Mouse (Mus musculus): ENCODE results near the gene Pigr. TPM values are rescaled to one million over a fixed set of nuclear protein-coding genes. Genes with fewer than 3 reads are reported as not detected.

The Pigr gene
- polyA plus RNA-seq, 1 experiment from 2014 or later, result 0.48 TPM

GRCm38 (mm10) chr1:130821149-130821471 is 5.4 kb upstream of the Pigr start:
- no peak overlapping the region for H3K4me2 ChIP-seq (ENCODE audit: low read depth, low read length)
- no peak overlapping the region for H3K9ac ChIP-seq (ENCODE audit: low read depth, low read length)
- H3K27me3 ChIP-seq (ENCODE audit: control insufficient read depth, insufficient read depth, low read depth, low read length), result no peaks in the 10 kb centered on the region
- no peaks in the 10 kb centered on the region for H3K9me3 ChIP-seq (replicated peaks; ENCODE audit: control insufficient read depth, low read length)
- ATAC-seq (ENCODE audit: low read depth), result no peak
- H3K27ac ChIP-seq (ENCODE audit: low read length), result peak overlapping the region; percentile 69
- H3K4me3 ChIP-seq (ENCODE audit: low read depth, low read length), result no peak overlapping the region
- H3K4me1 ChIP-seq (ENCODE audit: control insufficient read depth, low read depth, low read length), result peaks cover 2% of the 10 kb centered on the region; the same call in 1 of the 2 replicates
- H3K36me3 ChIP-seq (ENCODE audit: control insufficient read depth, insufficient read depth), result no peaks in the 10 kb centered on the region
- WGBS (ENCODE audit: insufficient replicate concordance), result 78% methylated on average over 2 of the region's 2 CpGs

- Histone ChIP-seq H3K4me3 (ENCODE audit: low read depth, low read length) (no peak overlapping the region), H3K36me3 (ENCODE audit: control insufficient read depth, insufficient read depth) (no peaks in the 10 kb centered on the region), H3K27me3 (ENCODE audit: control insufficient read depth, insufficient read depth, low read depth, low read length) (no peaks in the 10 kb centered on the region), H3K4me2 (ENCODE audit: low read depth, low read length) (no peak overlapping the region), H3K27ac (ENCODE audit: low read length) (peak overlapping the region; percentile 76), H3K4me1 (ENCODE audit: control insufficient read depth, low read depth, low read length) (peaks cover 2% of the 10 kb centered on the region; the same call in 1 of the 2 replicates), H3K9me3 (replicated peaks; ENCODE audit: control insufficient read depth, low read length) (no peaks in the 10 kb centered on the region), H3K9ac (ENCODE audit: low read depth, low read length) (no peak overlapping the region)
- ATAC-seq (ENCODE audit: low read depth), result peak; percentile 86
- WGBS (ENCODE audit: insufficient replicate concordance), result 52% methylated on average over 9 of the region's 9 CpGs
These were observed 4.4 kb upstream of the Pigr start for GRCm38 (mm10) chr1:130821911-130822625.

GRCm38 (mm10) chr1:130828656-130829055 is 2.2 kb downstream of the Pigr start:
- Histone ChIP-seq H3K27ac (ENCODE audit: low read length) (no peak overlapping the region), H3K4me2 (ENCODE audit: low read depth, low read length) (no peak overlapping the region), H3K4me1 (ENCODE audit: control insufficient read depth, low read depth, low read length) (0 out of 2 replicates have a peak, but pooled peaks cover 3% of the 10 kb centered on the region), H3K27me3 (ENCODE audit: control insufficient read depth, insufficient read depth, low read depth, low read length) (no peaks in the 10 kb centered on the region), H3K9ac (ENCODE audit: low read depth, low read length) (no peak overlapping the region), H3K9me3 (replicated peaks; ENCODE audit: control insufficient read depth, low read length) (no peaks in the 10 kb centered on the region), H3K4me3 (ENCODE audit: low read depth, low read length) (no peak overlapping the region), H3K36me3 (ENCODE audit: control insufficient read depth, insufficient read depth) (no peaks in the 10 kb centered on the region)
- ATAC-seq (ENCODE audit: low read depth), result no peak
- 64% methylated on average over 4 of the region's 4 CpGs for WGBS (ENCODE audit: insufficient replicate concordance)

GRCm38 (mm10) chr1:130829906-130830830 is 3.7 kb downstream of the Pigr start:
- Histone ChIP-seq H3K27me3 (ENCODE audit: control insufficient read depth, insufficient read depth, low read depth, low read length) (no peaks in the 10 kb centered on the region), H3K4me2 (ENCODE audit: low read depth, low read length) (no peak overlapping the region), H3K36me3 (ENCODE audit: control insufficient read depth, insufficient read depth) (no peaks in the 10 kb centered on the region), H3K4me1 (ENCODE audit: control insufficient read depth, low read depth, low read length) (0 out of 2 replicates have a peak, but pooled peaks cover 3% of the 10 kb centered on the region), H3K4me3 (ENCODE audit: low read depth, low read length) (no peak overlapping the region), H3K9me3 (replicated peaks; ENCODE audit: control insufficient read depth, low read length) (no peaks in the 10 kb centered on the region), H3K27ac (ENCODE audit: low read length) (no peak overlapping the region), H3K9ac (ENCODE audit: low read depth, low read length) (no peak overlapping the region)
- WGBS (ENCODE audit: insufficient replicate concordance), result 37% methylated on average over 8 of the region's 8 CpGs
- no peak for ATAC-seq (ENCODE audit: low read depth)

GRCm38 (mm10) chr1:130832230-130833149 is 6.0 kb downstream of the Pigr start:
- Histone ChIP-seq H3K4me1 (ENCODE audit: control insufficient read depth, low read depth, low read length) (0 out of 2 replicates have a peak, but pooled peaks cover 3% of the 10 kb centered on the region), H3K4me3 (ENCODE audit: low read depth, low read length) (no peak overlapping the region), H3K27ac (ENCODE audit: low read length) (no peak overlapping the region), H3K4me2 (ENCODE audit: low read depth, low read length) (no peak overlapping the region), H3K27me3 (ENCODE audit: control insufficient read depth, insufficient read depth, low read depth, low read length) (no peaks in the 10 kb centered on the region), H3K36me3 (ENCODE audit: control insufficient read depth, insufficient read depth) (no peaks in the 10 kb centered on the region), H3K9ac (ENCODE audit: low read depth, low read length) (no peak overlapping the region), H3K9me3 (replicated peaks; ENCODE audit: control insufficient read depth, low read length) (no peaks in the 10 kb centered on the region)
- WGBS (ENCODE audit: insufficient replicate concordance), result 52% methylated on average over 5 of the region's 5 CpGs
- no peak for ATAC-seq (ENCODE audit: low read depth)

GRCm38 (mm10) chr1:130835161-130835936 is 8.9 kb downstream of the Pigr start:
- no peaks in the 10 kb centered on the region for H3K36me3 ChIP-seq (ENCODE audit: control insufficient read depth, insufficient read depth)
- 52% methylated on average over 6 of the region's 6 CpGs for WGBS (ENCODE audit: insufficient replicate concordance)
- no peak overlapping the region for H3K4me3 ChIP-seq (ENCODE audit: low read depth, low read length)
- no peaks in the 10 kb centered on the region for H3K9me3 ChIP-seq (replicated peaks; ENCODE audit: control insufficient read depth, low read length)
- ATAC-seq (ENCODE audit: low read depth), result peak; percentile 67
- no peak overlapping the region for H3K4me2 ChIP-seq (ENCODE audit: low read depth, low read length)
- no peak overlapping the region for H3K9ac ChIP-seq (ENCODE audit: low read depth, low read length)
- H3K4me1 ChIP-seq (ENCODE audit: control insufficient read depth, low read depth, low read length), result no peaks in the 10 kb centered on the region
- H3K27ac ChIP-seq (ENCODE audit: low read length), result no peak overlapping the region
- no peaks in the 10 kb centered on the region for H3K27me3 ChIP-seq (ENCODE audit: control insufficient read depth, insufficient read depth, low read depth, low read length)

GRCm38 (mm10) chr1:130838288-130838687 is 11.8 kb downstream of the Pigr start:
- H3K4me1 ChIP-seq (ENCODE audit: control insufficient read depth, low read depth, low read length), result no peaks in the 10 kb centered on the region; the same call in 1 of the 2 replicates
- H3K4me3 ChIP-seq (ENCODE audit: low read depth, low read length), result no peak overlapping the region
- no peak overlapping the region for H3K27ac ChIP-seq (ENCODE audit: low read length)
- H3K9ac ChIP-seq (ENCODE audit: low read depth, low read length), result no peak overlapping the region
- H3K4me2 ChIP-seq (ENCODE audit: low read depth, low read length), result no peak overlapping the region
- no peaks in the 10 kb centered on the region for H3K27me3 ChIP-seq (ENCODE audit: control insufficient read depth, insufficient read depth, low read depth, low read length)
- no peaks in the 10 kb centered on the region for H3K9me3 ChIP-seq (replicated peaks; ENCODE audit: control insufficient read depth, low read length)
- H3K36me3 ChIP-seq (ENCODE audit: control insufficient read depth, insufficient read depth), result no peaks in the 10 kb centered on the region
- no peak for ATAC-seq (ENCODE audit: low read depth)
- 29% methylated on average over 6 of the region's 6 CpGs for WGBS (ENCODE audit: insufficient replicate concordance)

All from liver, embryonic 16.5 days (tissue).